In genomic region chr12:118455609-118456008, GRCm38 (mm10) we compare ENCODE assay signal across 14 mouse cellular contexts.
DNase-seq lines count a peak whose midpoint lies in the region; ATAC-seq and TF ChIP-seq lines count a peak whose summit lies in the region.
"Had no signal": no experiment of that assay in that cellular context is flagged by ENCODE, and none has a peak within 500 bp of the region (broad histone marks: within the 10 kb centered on the region; RNA-seq: fewer than 3 reads in every experiment).

No protein-coding gene starts in this region.

- peak; percentile 18; the same call in 1 of the 2 replicates for TF ChIP-seq CTCF in cerebellum, adult 2 months (IDR thresholded peaks at IDR 0.05; ENCODE audit: borderline replicate concordance, insufficient read depth, low read depth, low read length)
- TF ChIP-seq CTCF in hindbrain, postnatal 0 days (IDR thresholded peaks at IDR 0.05; ENCODE audit: low read depth), result peak; percentile 53
- no peak for TF ChIP-seq CTCF in lung, adult 2 months (IDR thresholded peaks at IDR 0.05; ENCODE audit: insufficient read depth, low read length)

- no peaks in the 10 kb centered on the region for H3K4me1 ChIP-seq in cerebellum, adult 2 months (ENCODE audit: control insufficient read depth, insufficient read depth, low read length)
- no peaks in the 10 kb centered on the region for H3K4me1 ChIP-seq in hindbrain, postnatal 0 days (ENCODE audit: insufficient read depth, low read length)
- peaks cover 4% of the 10 kb centered on the region for H3K4me1 ChIP-seq in hindbrain, embryonic 13.5 days (replicated peaks)
- H3K4me1 ChIP-seq in lung, adult 2 months (ENCODE audit: control insufficient read depth, insufficient read depth, low read length), result no peaks in the 10 kb centered on the region
- H3K4me1 ChIP-seq: liver, embryonic 13.5 days had no signal

- 25% methylated on average over 1 of the region's 1 CpGs for WGBS in cerebellum, adult 2 months
- 12% methylated on average over 1 of the region's 1 CpGs for WGBS in hindbrain, postnatal 0 days
- 24% methylated on average over 1 of the region's 1 CpGs for WGBS in hindbrain, embryonic 13.5 days
- WGBS in lung, adult 2 months, result 18% methylated on average over 1 of the region's 1 CpGs

- no peak overlapping the region for H3K9ac ChIP-seq in hindbrain, postnatal 0 days (replicated peaks; ENCODE audit: low read length)
- H3K9ac ChIP-seq in hindbrain, embryonic 13.5 days, result no peak overlapping the region
- H3K9ac ChIP-seq: hindbrain, embryonic 15.5 days; liver, embryonic 13.5 days; midbrain, embryonic 15.5 days had no signal

- no peak for DNase-seq in cerebellum, adult 2 months
- DNase-seq in cerebellum, postnatal 4 days (ENCODE audit: low spot score in 2 of 2), result no peak
- peak; percentile 70 for DNase-seq in hindbrain, postnatal 0 days (ENCODE audit: low spot score)
- peak; percentile 7 for DNase-seq in lung, postnatal 14 days
- DNase-seq in lung, adult 2 months, result no peak
- DNase-seq in splenic B cell, adult 2 months (ENCODE audit: low read depth, low spot score), result peak; percentile 39
- no peak for DNase-seq in kidney, postnatal 14 days
- DNase-seq: liver, embryonic 13.5 days; spleen, adult 18-20 months; thymus, postnatal 25 days had no signal

- H3K27ac ChIP-seq in cerebellum, adult 2 months (ENCODE audit: insufficient read depth, low read length), result no peak overlapping the region
- H3K27ac ChIP-seq in hindbrain, postnatal 0 days, result no peak overlapping the region
- H3K27ac ChIP-seq in hindbrain, embryonic 13.5 days, result no peak overlapping the region
- H3K27ac ChIP-seq: hindbrain, embryonic 15.5 days; liver, embryonic 13.5 days; midbrain, embryonic 15.5 days had no signal

- H3K36me3 ChIP-seq in hindbrain, postnatal 0 days (ENCODE audit: insufficient read depth, low read length), result no peaks in the 10 kb centered on the region
- H3K36me3 ChIP-seq in hindbrain, embryonic 13.5 days, result no peaks in the 10 kb centered on the region
- no peaks in the 10 kb centered on the region for H3K36me3 ChIP-seq in splenic B cell, adult 2 months (ENCODE audit: control insufficient read depth, insufficient read depth, low read length, poor library complexity, severe bottlenecking)
- H3K36me3 ChIP-seq: hindbrain, embryonic 15.5 days; liver, embryonic 13.5 days; midbrain, embryonic 15.5 days had no signal

- ATAC-seq in hindbrain, postnatal 0 days, result no peak
- no peak for ATAC-seq in hindbrain, embryonic 13.5 days (ENCODE audit: low FRiP score)
- ATAC-seq: forebrain, embryonic 16.5 days had no signal

- H3K4me2 ChIP-seq in hindbrain, postnatal 0 days (ENCODE audit: low read depth, low read length), result no peak overlapping the region
- no peak overlapping the region for H3K4me2 ChIP-seq in hindbrain, embryonic 13.5 days
- H3K4me2 ChIP-seq: hindbrain, embryonic 15.5 days; liver, embryonic 13.5 days; midbrain, embryonic 15.5 days had no signal

- H3K4me3 ChIP-seq in cerebellum, adult 2 months (replicated peaks; ENCODE audit: insufficient read depth, low read depth, low read length), result no peak overlapping the region
- no peak overlapping the region for H3K4me3 ChIP-seq in hindbrain, postnatal 0 days (ENCODE audit: low read length)
- no peak overlapping the region for H3K4me3 ChIP-seq in hindbrain, embryonic 13.5 days
- no peak overlapping the region for H3K4me3 ChIP-seq in lung, adult 2 months (replicated peaks; ENCODE audit: extremely low read depth, low read depth, low read length)
- H3K4me3 ChIP-seq: hindbrain, embryonic 15.5 days; liver, embryonic 13.5 days; midbrain, embryonic 15.5 days had no signal

- TF ChIP-seq POLR2A in cerebellum, adult 2 months (IDR thresholded peaks at IDR 0.05; ENCODE audit: borderline replicate concordance, insufficient read depth, low read length), result no peak
- no peak for TF ChIP-seq POLR2A in lung, adult 2 months (IDR thresholded peaks at IDR 0.05; ENCODE audit: borderline replicate concordance, extremely low read depth, low read depth, low read length)

- no peaks in the 10 kb centered on the region; the same call in 1 of the 2 replicates for H3K27me3 ChIP-seq in cerebellum, adult 2 months (ENCODE audit: control insufficient read depth, insufficient read depth, low read length)
- H3K27me3 ChIP-seq in hindbrain, postnatal 0 days (ENCODE audit: insufficient read depth, low read length), result peaks cover 20% of the 10 kb centered on the region
- peaks cover 63% of the 10 kb centered on the region for H3K27me3 ChIP-seq in hindbrain, embryonic 13.5 days
- no peaks in the 10 kb centered on the region; the same call in 1 of the 2 replicates for H3K27me3 ChIP-seq in splenic B cell, adult 2 months (ENCODE audit: control insufficient read depth, insufficient read depth, low read length, poor library complexity, severe bottlenecking)

- H3K9me3 ChIP-seq in hindbrain, postnatal 0 days (ENCODE audit: low read length), result no peaks in the 10 kb centered on the region
- H3K9me3 ChIP-seq in hindbrain, embryonic 13.5 days, result no peaks in the 10 kb centered on the region
- H3K9me3 ChIP-seq: hindbrain, embryonic 15.5 days; liver, embryonic 13.5 days; midbrain, embryonic 15.5 days had no signal

Comparison
In these comparisons a context has a peak if more than half of its experiments do, and no peak if none do; other contexts are left out.
1. DNase-seq: peak in hindbrain, postnatal 0 days (single experiment), lung, postnatal 14 days (single experiment) and splenic B cell, adult 2 months (single experiment); none in cerebellum, adult 2 months (0 of 2), cerebellum, postnatal 4 days (0 of 2), lung, adult 2 months (single experiment) and kidney, postnatal 14 days (single experiment).